In genomic region chr4:149733748-149734147, GRCm38 (mm10) we compare ENCODE assay signal across 8 mouse cellular contexts. TPM values are rescaled to one million over a fixed set of nuclear protein-coding genes. Genes with fewer than 3 reads are reported as not detected.
DNase-seq lines count a peak whose midpoint lies in the region; ATAC-seq and TF ChIP-seq lines count a peak whose summit lies in the region.

No protein-coding gene starts in this region.

- WGBS in forebrain, postnatal 0 days = 36% methylated on average over 6 of the region's 6 CpGs

- H3K9me3 ChIP-seq in forebrain, postnatal 0 days (ENCODE audit: low read length) = no peaks in the 10 kb centered on the region

- peak overlapping the region; percentile 9; the same call in 1 of the 2 replicates for H3K4me2 ChIP-seq in forebrain, postnatal 0 days (ENCODE audit: low read depth)

- no peak for ATAC-seq in forebrain, postnatal 0 days
- ATAC-seq in erythroblast, adult 5-6 weeks (replicated peaks; ENCODE audit: low FRiP score, poor library complexity, severe bottlenecking) = no peak

- TF ChIP-seq CTCF in forebrain, postnatal 0 days (IDR thresholded peaks at IDR 0.05; ENCODE audit: low read depth) = no peak

- peaks cover 26% of the 10 kb centered on the region for H3K4me1 ChIP-seq in forebrain, postnatal 0 days (ENCODE audit: insufficient read depth)

- peak; percentile 50 for DNase-seq in retina, postnatal 1 day
- no peak for DNase-seq in retina, embryonic 14.5 days (ENCODE audit: low spot score)
- peak; percentile 47 for DNase-seq in forebrain, postnatal 0 days
- peak; percentile 50 for DNase-seq in kidney, postnatal 14 days
- peak; percentile 58 for DNase-seq in right cerebral cortex, postnatal 25 days
- no peak for DNase-seq in layer of hippocampus, postnatal 14 days (ENCODE audit: low spot score in 2 of 2)
- DNase-seq in thymus, adult 18-20 months = no peak

- no peaks in the 10 kb centered on the region for H3K27me3 ChIP-seq in forebrain, postnatal 0 days (ENCODE audit: insufficient read depth, low read length)

- no peak overlapping the region for H3K9ac ChIP-seq in forebrain, postnatal 0 days

- peaks cover 23% of the 10 kb centered on the region for H3K36me3 ChIP-seq in forebrain, postnatal 0 days (ENCODE audit: insufficient read depth)

- peak overlapping the region; percentile 40; the same call in 1 of the 2 replicates for H3K27ac ChIP-seq in forebrain, postnatal 0 days (ENCODE audit: low read depth, low read length)

- no peak overlapping the region for H3K4me3 ChIP-seq in forebrain, postnatal 0 days (ENCODE audit: low read depth, low read length)

RNA-seq across cellular contexts. Expression of gene Tmem201, which starts 4.1 kb away (rescaled TPM):
- 38.6 and 50.7 TPM in 2 replicates for total RNA-seq in forebrain, postnatal 0 days (2014; rRNA removed)
- polyA plus RNA-seq in forebrain, postnatal 0 days (2015; fragmentation: Nextera tagmentation; extraction: Ambion mirVana) = 31.9 and 39.6 TPM in 2 replicates
- 10 to 100 TPM; 64.8 to 69.1 TPM for total RNA-seq in layer of hippocampus, postnatal 14 days (2021)
- 2.7 and 23.2 TPM in 2 replicates for total RNA-seq in erythroblast, adult 5-6 weeks (2015; ENCODE audit: low replicate concordance)
- total RNA-seq in erythroblast, adult 5-6 weeks (2017; ENCODE audit: low replicate concordance) = 0.85 and 3.2 TPM in 2 replicates

RNA-seq across cellular contexts. Expression of gene Pik3cd, which starts 31.4 kb away (rescaled TPM):
- total RNA-seq in forebrain, postnatal 0 days (2014; rRNA removed) = 17.0 and 21.8 TPM in 2 replicates
- polyA plus RNA-seq in forebrain, postnatal 0 days (2015; fragmentation: Nextera tagmentation; extraction: Ambion mirVana) = 11.3 and 11.7 TPM in 2 replicates
- total RNA-seq in layer of hippocampus, postnatal 14 days (2021) = 10 to 100 TPM; 25.2 to 27.7 TPM
- total RNA-seq in erythroblast, adult 5-6 weeks (2015; ENCODE audit: low replicate concordance) = 11.1 and 14.4 TPM in 2 replicates
- total RNA-seq in erythroblast, adult 5-6 weeks (2017; ENCODE audit: low replicate concordance) = 14.9 and 20.2 TPM in 2 replicates

RNA-seq across cellular contexts. Expression of gene Slc25a33, which starts 40.3 kb away (rescaled TPM):
- total RNA-seq in forebrain, postnatal 0 days (2014; rRNA removed) = 12.5 and 18.6 TPM in 2 replicates
- polyA plus RNA-seq in forebrain, postnatal 0 days (2015; fragmentation: Nextera tagmentation; extraction: Ambion mirVana) = 26.5 and 29.7 TPM in 2 replicates
- total RNA-seq in layer of hippocampus, postnatal 14 days (2021) = 10 to 100 TPM; 37.6 to 40.3 TPM
- total RNA-seq in erythroblast, adult 5-6 weeks (2015; ENCODE audit: low replicate concordance) = not detected in 2 replicates
- not detected in 2 replicates for total RNA-seq in erythroblast, adult 5-6 weeks (2017; ENCODE audit: low replicate concordance)

Comparison
In these comparisons a context has a peak if more than half of its experiments do, and no peak if none do; other contexts are left out.
1. DNase-seq: peak in retina, postnatal 1 day (single experiment), forebrain, postnatal 0 days (single experiment), kidney, postnatal 14 days (single experiment) and right cerebral cortex, postnatal 25 days (single experiment); none in retina, embryonic 14.5 days (single experiment), layer of hippocampus, postnatal 14 days (0 of 2) and thymus, adult 18-20 months (0 of 2).